Mouse (Mus musculus): ENCODE measurements at regions not wholly inside any gene's neighbourhood (a gene's known extent, or its start where the extent isn't known, plus 50 kb on each side); places are given as distances from the start of the nearest gene placed in this dataset.

DNA sequence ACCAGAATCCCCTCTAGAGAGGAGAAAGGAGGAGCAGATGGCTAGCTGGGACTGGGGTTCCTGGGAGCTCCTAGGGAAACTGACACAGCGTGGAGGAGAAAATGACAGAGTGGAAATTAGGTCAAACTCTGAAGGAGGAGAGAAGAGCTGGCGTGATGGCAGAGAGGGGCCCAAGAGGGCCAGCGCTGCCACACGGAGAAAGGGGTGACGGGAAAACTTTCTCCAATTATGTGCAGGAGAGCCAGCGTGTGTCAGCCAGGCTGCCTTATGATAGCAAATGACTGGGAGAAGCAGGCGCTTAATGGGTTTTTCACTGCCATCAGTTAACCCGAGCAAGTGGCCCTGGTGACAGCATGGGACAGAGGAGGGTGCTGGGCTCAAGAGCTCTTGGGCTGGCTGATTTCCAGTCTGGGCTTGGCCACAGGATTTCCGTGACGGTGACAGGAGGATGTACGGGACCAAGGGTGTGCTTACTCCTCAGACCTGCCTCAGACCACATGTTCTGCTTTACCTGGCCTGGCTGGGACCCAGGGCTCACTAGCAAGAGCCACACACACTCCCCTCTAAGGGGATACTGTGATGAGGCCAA lies 102.9 kb downstream of the Plxna1 start:
- H3K27me3 ChIP-seq (ENCODE audit: control insufficient read depth, insufficient read depth, low read length) = no peaks in the 10 kb centered on the region
- H3K9ac ChIP-seq (ENCODE audit: low read depth, low read length) = no peak overlapping the region
- intact Hi-C loops (cut with DNase I) = no loop called here
- TF ChIP-seq CTCF (IDR thresholded peaks at IDR 0.05) (no peak), EP300 (IDR thresholded peaks at IDR 0.05; ENCODE audit: insufficient read depth, low read depth, low read length) (no peak), POLR2A (IDR thresholded peaks at IDR 0.05; ENCODE audit: insufficient read depth, low read depth, low read length) (no peak)
- no peak overlapping the region for H3K27ac ChIP-seq
- no peak overlapping the region for H3K4me3 ChIP-seq
- H3K4me1 ChIP-seq (ENCODE audit: control insufficient read depth, insufficient read depth, low read length) = no peaks in the 10 kb centered on the region
- 61% methylated on average over 11 of the region's 11 CpGs for WGBS
- H3K79me2 ChIP-seq (replicated peaks; ENCODE audit: control insufficient read depth, insufficient read depth, low read length) = no peaks in the 10 kb centered on the region
- DNase-seq = no peak
- H3K36me3 ChIP-seq (ENCODE audit: control insufficient read depth, insufficient read depth, low read length) = no peaks in the 10 kb centered on the region

GRCm38 (mm10) chr6:89262958-89263357 lies 99.5 kb downstream of the Plxna1 start:
- Histone ChIP-seq H3K4me1 (ENCODE audit: control insufficient read depth, insufficient read depth, low read length) (no peaks in the 10 kb centered on the region), H3K4me3 (no peak overlapping the region), H3K9ac (ENCODE audit: low read depth, low read length) (no peak overlapping the region), H3K36me3 (ENCODE audit: control insufficient read depth, insufficient read depth, low read length) (no peaks in the 10 kb centered on the region), H3K27me3 (ENCODE audit: control insufficient read depth, insufficient read depth, low read length) (no peaks in the 10 kb centered on the region), H3K27ac (no peak overlapping the region), H3K79me2 (replicated peaks; ENCODE audit: control insufficient read depth, insufficient read depth, low read length) (no peaks in the 10 kb centered on the region)
- TF ChIP-seq POLR2A (IDR thresholded peaks at IDR 0.05; ENCODE audit: insufficient read depth, low read depth, low read length) (no peak), EP300 (IDR thresholded peaks at IDR 0.05; ENCODE audit: insufficient read depth, low read depth, low read length) (no peak), CTCF (IDR thresholded peaks at IDR 0.05) (no peak)
- 69% methylated on average over 4 of the region's 4 CpGs for whole genome bisulfite sequencing
- intact Hi-C loops (cut with DNase I) = no loop called here
- no peak for DNase-seq

DNA sequence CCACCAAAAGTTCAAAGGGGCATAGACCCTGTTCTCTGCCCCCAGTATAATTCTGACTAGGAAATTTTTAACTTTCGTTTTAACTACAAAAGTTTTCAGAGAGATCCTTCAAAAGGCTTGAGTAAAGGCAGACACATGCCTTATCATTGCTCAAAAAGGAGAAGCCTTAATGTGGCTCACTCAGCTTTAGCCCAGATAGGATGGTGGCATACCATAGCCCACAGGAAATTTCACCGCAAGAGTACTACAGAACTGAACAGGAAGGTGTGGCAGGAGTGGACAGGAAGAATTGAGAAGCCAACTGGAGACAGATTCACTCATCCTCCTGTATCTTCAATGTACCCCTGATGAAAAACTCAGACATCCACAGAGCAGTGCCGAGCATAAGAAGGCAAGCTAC lies 97.1 kb downstream of the Plxna1 start:
- Histone ChIP-seq H3K27me3 (ENCODE audit: control insufficient read depth, insufficient read depth, low read length) (no peaks in the 10 kb centered on the region), H3K27ac (no peak overlapping the region), H3K4me1 (ENCODE audit: control insufficient read depth, insufficient read depth, low read length) (no peaks in the 10 kb centered on the region; the same call in 1 of the 2 replicates), H3K9ac (ENCODE audit: low read depth, low read length) (no peak overlapping the region), H3K36me3 (ENCODE audit: control insufficient read depth, insufficient read depth, low read length) (no peaks in the 10 kb centered on the region), H3K79me2 (replicated peaks; ENCODE audit: control insufficient read depth, insufficient read depth, low read length) (no peaks in the 10 kb centered on the region), H3K4me3 (no peak overlapping the region)
- no peak for DNase-seq
- intact Hi-C loops (cut with DNase I) = no loop called here
- 57% methylated on average over 3 of the region's 3 CpGs for WGBS
- TF ChIP-seq CTCF (IDR thresholded peaks at IDR 0.05) (no peak), POLR2A (IDR thresholded peaks at IDR 0.05; ENCODE audit: insufficient read depth, low read depth, low read length) (no peak), EP300 (IDR thresholded peaks at IDR 0.05; ENCODE audit: insufficient read depth, low read depth, low read length) (no peak)
